Comparison of ENCODE assay signal across 7 mouse cellular contexts in genomic region chr7:28547154-28547553, GRCm38 (mm10). TPM values are rescaled to one million over a fixed set of nuclear protein-coding genes. Genes with fewer than 3 reads are reported as not detected.
DNase-seq lines count a peak whose midpoint lies in the region; ATAC-seq lines count a peak whose summit lies in the region.

Nccrp1 (minus strand) TSS chr7:28547254.

- no peak within 1 kb of the TSS for H3K27ac ChIP-seq in lung, embryonic 16.5 days (ENCODE audit: low read length)
- no peak within 1 kb of the TSS for H3K27ac ChIP-seq in forebrain, embryonic 14.5 days (ENCODE audit: low read depth, low read length)
- no peak within 1 kb of the TSS for H3K27ac ChIP-seq in limb, embryonic 11.5 days (replicated peaks; ENCODE audit: low read depth, low read length)
- no peak within 1 kb of the TSS for H3K27ac ChIP-seq in stomach, embryonic 14.5 days (ENCODE audit: low read length)

- H3K36me3 ChIP-seq in lung, embryonic 16.5 days (ENCODE audit: control insufficient read depth, insufficient read depth, low read length) = no peaks in the 10 kb centered on the region
- no peaks in the 10 kb centered on the region for H3K36me3 ChIP-seq in forebrain, embryonic 14.5 days (ENCODE audit: control insufficient read depth, insufficient read depth, low read length)
- H3K36me3 ChIP-seq in limb, embryonic 11.5 days (ENCODE audit: control insufficient read depth, insufficient read depth, low read length) = no peaks in the 10 kb centered on the region
- no peaks in the 10 kb centered on the region for H3K36me3 ChIP-seq in stomach, embryonic 14.5 days (ENCODE audit: control insufficient read depth, insufficient read depth, low read length)

- WGBS in lung, embryonic 16.5 days = 6% methylated on average over 5 of the region's 5 CpGs
- 7% methylated on average over 5 of the region's 5 CpGs for WGBS in forebrain, embryonic 14.5 days
- 7% methylated on average over 5 of the region's 5 CpGs for WGBS in limb, embryonic 11.5 days
- WGBS in stomach, embryonic 14.5 days = 2% methylated on average over 4 of the region's 5 CpGs

- no peak for ATAC-seq in lung, embryonic 16.5 days (ENCODE audit: low read depth)
- ATAC-seq in forebrain, embryonic 14.5 days = no peak
- 0 out of 2 replicates have a peak, but pooled peaks have one; percentile 41 for ATAC-seq in limb, embryonic 11.5 days (ENCODE audit: insufficient number of reproducible peaks, low FRiP score, low TSS enrichment, low read depth)
- ATAC-seq in stomach, embryonic 14.5 days (ENCODE audit: insufficient number of reproducible peaks, insufficient read depth, low FRiP score, low read depth) = no peak

- H3K4me3 ChIP-seq in lung, embryonic 16.5 days (ENCODE audit: low read length) = peak within 1 kb of the TSS; percentile 12; the same call in 1 of the 2 replicates
- H3K4me3 ChIP-seq in forebrain, embryonic 14.5 days (ENCODE audit: low read depth, low read length) = peak within 1 kb of the TSS; percentile 19
- H3K4me3 ChIP-seq in limb, embryonic 11.5 days (ENCODE audit: low read depth, low read length) = peak within 1 kb of the TSS; percentile 20
- H3K4me3 ChIP-seq in stomach, embryonic 14.5 days (ENCODE audit: low read depth, low read length) = peak within 1 kb of the TSS; percentile 13; the same call in 1 of the 2 replicates

- H3K9ac ChIP-seq in lung, embryonic 16.5 days (ENCODE audit: low read length) = no peak within 1 kb of the TSS
- H3K9ac ChIP-seq in forebrain, embryonic 14.5 days (ENCODE audit: low read length) = peak within 1 kb of the TSS; percentile 40; the same call in 1 of the 2 replicates
- H3K9ac ChIP-seq in limb, embryonic 11.5 days (ENCODE audit: low read length) = no peak within 1 kb of the TSS
- H3K9ac ChIP-seq in stomach, embryonic 14.5 days (replicated peaks; ENCODE audit: low read depth, low read length) = no peak within 1 kb of the TSS

- H3K4me2 ChIP-seq in lung, embryonic 16.5 days (ENCODE audit: low read depth, low read length) = peak within 1 kb of the TSS; percentile 35
- H3K4me2 ChIP-seq in forebrain, embryonic 14.5 days (ENCODE audit: low read length) = peak within 1 kb of the TSS; percentile 52
- H3K4me2 ChIP-seq in limb, embryonic 11.5 days (ENCODE audit: low read depth, severe bottlenecking) = peak within 1 kb of the TSS; percentile 35
- peak within 1 kb of the TSS; percentile 28 for H3K4me2 ChIP-seq in stomach, embryonic 14.5 days (replicated peaks; ENCODE audit: low read depth, low read length)

- peaks cover 35% of the 10 kb centered on the region for H3K27me3 ChIP-seq in lung, embryonic 16.5 days (ENCODE audit: control insufficient read depth, insufficient read depth, low read depth, low read length)
- peaks cover 31% of the 10 kb centered on the region for H3K27me3 ChIP-seq in forebrain, embryonic 14.5 days (replicated peaks; ENCODE audit: control insufficient read depth, insufficient read depth, low read length)
- H3K27me3 ChIP-seq in limb, embryonic 11.5 days (ENCODE audit: control insufficient read depth, insufficient read depth, low read length) = peaks cover 39% of the 10 kb centered on the region
- H3K27me3 ChIP-seq in stomach, embryonic 14.5 days (ENCODE audit: control insufficient read depth, insufficient read depth, low read length) = no peaks in the 10 kb centered on the region

- H3K9me3 ChIP-seq in lung, embryonic 16.5 days (ENCODE audit: control insufficient read depth, low read length) = no peaks in the 10 kb centered on the region
- no peaks in the 10 kb centered on the region for H3K9me3 ChIP-seq in forebrain, embryonic 14.5 days (replicated peaks; ENCODE audit: control insufficient read depth, low read length)
- H3K9me3 ChIP-seq in limb, embryonic 11.5 days (ENCODE audit: control insufficient read depth, low read length) = no peaks in the 10 kb centered on the region
- no peaks in the 10 kb centered on the region for H3K9me3 ChIP-seq in stomach, embryonic 14.5 days (ENCODE audit: control insufficient read depth, low read depth, low read length)

- no peak for DNase-seq in lung, postnatal 14 days
- no peak for DNase-seq in forebrain, embryonic 14.5 days (ENCODE audit: low spot score)
- DNase-seq in limb, embryonic 11.5 days (ENCODE audit: low spot score) = no peak
- DNase-seq in thymus, postnatal 25 days = no peak
- DNase-seq in cerebellum, postnatal 36 days = no peak

- H3K4me1 ChIP-seq in lung, embryonic 16.5 days (replicated peaks; ENCODE audit: control insufficient read depth, insufficient read depth, low read length) = peaks cover 8% of the 10 kb centered on the region; the same call in 1 of the 2 replicates
- no peaks in the 10 kb centered on the region; the same call in 1 of the 2 replicates for H3K4me1 ChIP-seq in forebrain, embryonic 14.5 days (ENCODE audit: control insufficient read depth, insufficient read depth, low read length)
- peaks cover 4% of the 10 kb centered on the region; the same call in 1 of the 2 replicates for H3K4me1 ChIP-seq in limb, embryonic 11.5 days (ENCODE audit: control insufficient read depth, insufficient read depth, low read length)
- peaks cover 9% of the 10 kb centered on the region; the same call in 1 of the 2 replicates for H3K4me1 ChIP-seq in stomach, embryonic 14.5 days (ENCODE audit: control insufficient read depth, insufficient read depth, low read length)

RNA-seq across cellular contexts. Expression of gene Nccrp1, which starts in this region (rescaled TPM):
- polyA plus RNA-seq in lung, embryonic 16.5 days (2015; fragmentation: Nextera tagmentation; extraction: Ambion mirVana) = not detected in 2 replicates
- not detected in 2 replicates for polyA plus RNA-seq in forebrain, embryonic 14.5 days (2014; fragmentation: Nextera tagmentation; extraction: Ambion mirVana)
- not detected in 2 replicates for polyA plus RNA-seq in limb, embryonic 11.5 days (2014; fragmentation: Nextera tagmentation; extraction: Ambion mirVana)
- polyA plus RNA-seq in stomach, embryonic 14.5 days (2014; fragmentation: Nextera tagmentation; extraction: Ambion mirVana) = not detected in 2 replicates

Comparison
In these comparisons a context has a peak if more than half of its experiments do, and no peak if none do; other contexts are left out.
1. Peak in ATAC-seq, H3K4me3 ChIP-seq and H3K4me2 ChIP-seq in limb, embryonic 11.5 days; RNA of the gene not detected or under 1 TPM.